Mouse (Mus musculus) MEL (cell line): ENCODE data around the gene Nccrp1. TPM values are rescaled to one million over a fixed set of nuclear protein-coding genes. Genes with fewer than 3 reads are reported as not detected.
A peak's percentile ranks its signal among the peaks of the same experiment; 100 is the strongest.

Experiments
- DNase-seq: peaks from one replicate; pipeline ENCODE4 v3.0.0; 2011; ENCODE audit warnings: low read depth, low spot score
- H3K27ac ChIP-seq: 2 replicates; pipeline ENCODE4 v1.5.1; 2012; ENCODE audit warnings: low read depth, mild to moderate bottlenecking, control low read depth, low read length, moderate library complexity; ENCODE audit not compliant: control insufficient read depth
- H3K27me3 ChIP-seq, 2 experiments: fragments of 150-350 bp in 1 of 2; sonication (generic) in 1 of 2; 2 replicates each; pipeline ENCODE4 v1.6.1; 2012; ENCODE audit warnings: low read length in 2 of 2, mild to moderate bottlenecking in 2 of 2, improper control_type of control experiment in 1 of 2, moderate library complexity in 1 of 2; ENCODE audit not compliant: insufficient read depth in 2 of 2, control insufficient read depth in 1 of 2
- H3K36me3 ChIP-seq, 2 experiments: 2 replicates each; pipeline ENCODE4 v1.6.1; 2012 to 2014; ENCODE audit warnings: low read length in 2 of 2, improper control_type of control experiment in 1 of 2, inconsistent platforms in 1 of 2, mild to moderate bottlenecking in 1 of 2; ENCODE audit not compliant: insufficient read depth in 2 of 2, control insufficient read depth in 1 of 2
- H3K4me1 ChIP-seq, 2 experiments: fragments of 150-350 bp in 1 of 2; sonication (generic) in 1 of 2; 2 replicates each; pipeline ENCODE4 v1.6.1; 2012; ENCODE audit warnings: low read length in 2 of 2, improper control_type of control experiment in 1 of 2, mild to moderate bottlenecking in 1 of 2; ENCODE audit not compliant: insufficient read depth in 2 of 2, control insufficient read depth in 1 of 2
- H3K4me3 ChIP-seq, 2 experiments: fragments of 150-350 bp in 1 of 2; sonication (generic) in 1 of 2; 2 replicates each; pipeline ENCODE4 v1.5.1; 2012; ENCODE audit warnings: low read depth in 2 of 2, low read length in 2 of 2, mild to moderate bottlenecking in 2 of 2, moderate library complexity in 2 of 2, control low read depth in 1 of 2, improper control_type of control experiment in 1 of 2; ENCODE audit not compliant: control insufficient read depth in 1 of 2, insufficient read depth in 1 of 2
- H3K79me2 ChIP-seq: 2 replicates; pipeline ENCODE4 v1.6.1; 2012; ENCODE audit warnings: mild to moderate bottlenecking, low read length, moderate library complexity; ENCODE audit not compliant: control insufficient read depth, poor library complexity, insufficient read depth
- H3K9ac ChIP-seq: 2 replicates; pipeline ENCODE4 v1.6.1; 2012; ENCODE audit warnings: low read depth, mild to moderate bottlenecking, control low read depth, low read length, moderate library complexity; ENCODE audit not compliant: control insufficient read depth, poor library complexity, severe bottlenecking
- H3K9me3 ChIP-seq: fragments of 150-350 bp; sonication (generic); replicated peaks from 2 replicates; pipeline ENCODE4 v1.6.1; 2012; ENCODE audit warnings: mild to moderate bottlenecking, low read length, improper control_type of control experiment, moderate library complexity; ENCODE audit not compliant: insufficient read depth
- BHLHE40 ChIP-seq: IDR thresholded peaks from 2 replicates; pipeline ENCODE4 v1.6.1; 2012; ENCODE audit warnings: low read depth, mild to moderate bottlenecking, inconsistent platforms, low read length, improper control_type of control experiment, borderline replicate concordance
- CHD1 ChIP-seq: IDR thresholded peaks from 2 replicates; pipeline ENCODE4 v1.6.1; 2012; ENCODE audit warnings: low read depth, mild to moderate bottlenecking, inconsistent platforms, low read length, improper control_type of control experiment
- E2F4 ChIP-seq: IDR thresholded peaks from 2 replicates; pipeline ENCODE4 v1.6.1; 2011; ENCODE audit warnings: low read depth, low read length, improper control_type of control experiment, borderline replicate concordance
- ELF1 ChIP-seq: IDR thresholded peaks from 2 replicates; pipeline ENCODE4 v1.6.1; 2014; ENCODE audit warnings: low read depth, mild to moderate bottlenecking, inconsistent platforms, low read length, improper control_type of control experiment, moderate library complexity
- EP300 ChIP-seq, 2 experiments: IDR thresholded peaks; 2 replicates each; pipeline ENCODE4 v1.6.1; 2011; ENCODE audit warnings: improper control_type of control experiment in 2 of 2, low read length in 2 of 2, low read depth in 1 of 2, mild to moderate bottlenecking in 1 of 2
- ETS1 ChIP-seq: IDR thresholded peaks from 2 replicates; pipeline ENCODE4 v1.6.1; 2012; ENCODE audit warnings: low read depth, mild to moderate bottlenecking, inconsistent platforms, low read length, improper control_type of control experiment, moderate library complexity
- GABPA ChIP-seq: IDR thresholded peaks from 2 replicates; pipeline ENCODE4 v1.6.1; 2012; ENCODE audit warnings: low read depth, mild to moderate bottlenecking, inconsistent platforms, low read length, improper control_type of control experiment, moderate library complexity
- GATA1 ChIP-seq: IDR thresholded peaks from 2 replicates; pipeline ENCODE4 v1.6.1; 2011; ENCODE audit warnings: low read depth, low read length, improper control_type of control experiment
- HCFC1 ChIP-seq: IDR thresholded peaks from 2 replicates; pipeline ENCODE4 v1.6.1; 2012; ENCODE audit warnings: low read depth, mild to moderate bottlenecking, inconsistent platforms, low read length, improper control_type of control experiment, moderate library complexity
- JUND ChIP-seq: IDR thresholded peaks from 2 replicates; pipeline ENCODE4 v1.6.1; 2011; ENCODE audit warnings: low read depth, mild to moderate bottlenecking, improper control_type of control experiment, low read length
- KAT2A ChIP-seq: conservative IDR thresholded peaks from 2 replicates; pipeline ENCODE4 v1.6.1; 2012; ENCODE audit warnings: low read depth, low read length, improper control_type of control experiment, inconsistent platforms
- MXI1 ChIP-seq: IDR thresholded peaks from 2 replicates; pipeline ENCODE4 v1.6.1; 2011; ENCODE audit warnings: mild to moderate bottlenecking, low read depth, low read length, improper control_type of control experiment
- MYB ChIP-seq: IDR thresholded peaks from 2 replicates; pipeline ENCODE4 v1.6.1; 2011; ENCODE audit warnings: mild to moderate bottlenecking, low read depth, low read length, improper control_type of control experiment
- MYC ChIP-seq: IDR thresholded peaks from 2 replicates; pipeline ENCODE4 v1.6.1; 2011; ENCODE audit warnings: low read depth, mild to moderate bottlenecking, low read length, improper control_type of control experiment, moderate library complexity
- NRF1 ChIP-seq: IDR thresholded peaks from 2 replicates; pipeline ENCODE4 v1.6.1; 2014; ENCODE audit warnings: low read depth, mild to moderate bottlenecking, inconsistent platforms, low read length, improper control_type of control experiment, moderate library complexity; ENCODE audit not compliant: poor library complexity, insufficient read depth, severe bottlenecking
- POLR2AphosphoS2 ChIP-seq: IDR thresholded peaks from 2 replicates; pipeline ENCODE4 v1.6.1; 2011; ENCODE audit warnings: low read length, improper control_type of control experiment
- POLR2AphosphoS5 ChIP-seq: IDR thresholded peaks from 2 replicates; pipeline ENCODE4 v1.6.1; 2012; ENCODE audit warnings: low read depth, borderline replicate concordance, mild to moderate bottlenecking, inconsistent platforms, low read length, moderate library complexity, mixed read lengths
- RCOR1 ChIP-seq: IDR thresholded peaks from 2 replicates; pipeline ENCODE4 v1.6.1; 2012; ENCODE audit warnings: low read depth, mild to moderate bottlenecking, inconsistent platforms, low read length, improper control_type of control experiment
- SIN3A ChIP-seq: IDR thresholded peaks from 2 replicates; pipeline ENCODE4 v1.6.1; 2012; ENCODE audit warnings: low read length, improper control_type of control experiment, inconsistent platforms
- SMC3 ChIP-seq: IDR thresholded peaks from 2 replicates; pipeline ENCODE4 v1.6.1; 2011; ENCODE audit warnings: low read depth, low read length, improper control_type of control experiment
- TAL1 ChIP-seq: IDR thresholded peaks from 2 replicates; pipeline ENCODE4 v1.6.1; 2012; ENCODE audit warnings: mild to moderate bottlenecking, inconsistent platforms, low read length, moderate library complexity, mixed read lengths
- TCF12 ChIP-seq: IDR thresholded peaks from 2 replicates; pipeline ENCODE4 v1.6.1; 2014; ENCODE audit warnings: low read depth, mild to moderate bottlenecking, inconsistent platforms, low read length, improper control_type of control experiment, moderate library complexity
- ZC3H11A ChIP-seq: IDR thresholded peaks from 2 replicates; pipeline ENCODE4 v1.6.1; 2012; ENCODE audit warnings: low read depth, mild to moderate bottlenecking, inconsistent platforms, low read length, improper control_type of control experiment
- ZNF384 ChIP-seq: IDR thresholded peaks from 2 replicates; pipeline ENCODE4 v1.6.1; 2012; ENCODE audit warnings: low read depth, mild to moderate bottlenecking, inconsistent platforms, low read length, improper control_type of control experiment
- polyA plus RNA-seq, 2 experiments: library from polyadenylated mRNA; stranded (reverse) in 1 of 2; unstranded in 1 of 2; fragments of >175 nt in 1 of 2; fragments of >200 nt in 1 of 2; gene quantifications; 2 replicates each; pipeline versions ENCODE4 v1.2.1 to v1.2.4; 2012; ENCODE audit warnings: low replicate concordance in 2 of 2, low read depth in 1 of 2; ENCODE audit not compliant: insufficient read length in 2 of 2, insufficient read depth in 1 of 2, missing spikeins in 1 of 2
- total RNA-seq: library from RNA; depleted of rRNA; stranded (reverse); fragments of 300-350 nt; gene quantifications from 2 replicates; pipeline ENCODE4 v1.2.3, GENCODE M21; 2012

Nccrp1 gene
- total and polyA plus RNA-seq, 3 experiments = not detected

GRCm38 (mm10) chr7:28582841-28583240 lies 35.8 kb upstream of the Nccrp1 start:
- peak overlapping the region; percentile 33; the same call in 1 of the 2 replicates for H3K9ac ChIP-seq
- peaks cover 33 to 38% of the 10 kb centered on the region in 2 experiments for H3K4me1 ChIP-seq
- TF ChIP-seq POLR2AphosphoS5 (no peak), MYB (no peak), BHLHE40 (no peak), SMC3 (peak; percentile 8; the same call in 1 of the 2 replicates), MXI1 (peak; percentile 54), TAL1 (peak; percentile 31; the same call in 1 of the 2 replicates), ZC3H11A (no peak), HCFC1 (no peak), ETS1 (peak; percentile 52), E2F4 (no peak), CHD1 (no peak), TCF12 (peak; percentile 52), GATA1 (peak; percentile 70), SIN3A (peak; percentile 65), EP300 (IDR thresholded peaks at IDR 0.05; ENCODE audit: low read depth in 1 of 2, low read length in 2 of 2) (peak; percentile 54 to 56; a peak in 3 of 4 replicates), KAT2A (no peak), ELF1 (no peak), MYC (no peak), GABPA (no peak), POLR2AphosphoS2 (no peak), ZNF384 (no peak), JUND (no peak), RCOR1 (no peak), NRF1 (no peak)
- peak; percentile 57 for DNase-seq
- H3K79me2 ChIP-seq = peaks cover 4% of the 10 kb centered on the region; the same call in 1 of the 2 replicates
- H3K4me3 ChIP-seq = peak overlapping the region in 1 of 2 experiments; percentile 26; a peak in 2 of 4 replicates
- peaks cover 0 to 25% of the 10 kb centered on the region in 2 experiments; a peak in 2 of 4 replicates for H3K36me3 ChIP-seq
- H3K27me3 ChIP-seq = no peaks in the 10 kb centered on the region
- H3K9me3 ChIP-seq = no peaks in the 10 kb centered on the region
- H3K27ac ChIP-seq = peak overlapping the region; percentile 74
